ENCODE assay signal across 8 mouse cellular contexts in genomic region chr11:31637788-31638373, GRCm38 (mm10). TPM values are rescaled to one million over a fixed set of nuclear protein-coding genes. Genes with fewer than 3 reads are reported as not detected.
DNase-seq lines count a peak whose midpoint lies in the region; ATAC-seq lines count a peak whose summit lies in the region.

No protein-coding gene starts in this region.

- WGBS in limb, embryonic 13.5 days, result 30% methylated on average over 10 of the region's 10 CpGs
- WGBS in stomach, embryonic 14.5 days, result 27% methylated on average over 10 of the region's 10 CpGs

- ATAC-seq in limb, embryonic 13.5 days (ENCODE audit: low FRiP score, low read depth), result peak; percentile 49; the same call in 1 of the 2 replicates
- peak; percentile 74; the same call in 1 of the 2 replicates for ATAC-seq in stomach, embryonic 14.5 days (ENCODE audit: insufficient number of reproducible peaks, insufficient read depth, low FRiP score, low read depth)

- H3K4me2 ChIP-seq in limb, embryonic 13.5 days (replicated peaks), result no peak overlapping the region
- H3K4me2 ChIP-seq in stomach, embryonic 14.5 days (replicated peaks; ENCODE audit: low read depth, low read length), result no peak overlapping the region

- H3K27me3 ChIP-seq in limb, embryonic 13.5 days, result no peaks in the 10 kb centered on the region
- no peaks in the 10 kb centered on the region for H3K27me3 ChIP-seq in stomach, embryonic 14.5 days (ENCODE audit: control insufficient read depth, insufficient read depth, low read length)

- H3K9me3 ChIP-seq in limb, embryonic 13.5 days, result no peaks in the 10 kb centered on the region
- H3K9me3 ChIP-seq in stomach, embryonic 14.5 days (ENCODE audit: control insufficient read depth, low read depth, low read length), result no peaks in the 10 kb centered on the region

- peaks cover 8% of the 10 kb centered on the region; the same call in 1 of the 2 replicates for H3K4me1 ChIP-seq in limb, embryonic 13.5 days
- H3K4me1 ChIP-seq in stomach, embryonic 14.5 days (ENCODE audit: control insufficient read depth, insufficient read depth, low read length), result no peaks in the 10 kb centered on the region

- no peak overlapping the region for H3K9ac ChIP-seq in limb, embryonic 13.5 days
- H3K9ac ChIP-seq in stomach, embryonic 14.5 days (replicated peaks; ENCODE audit: low read depth, low read length), result no peak overlapping the region

- no peaks in the 10 kb centered on the region for H3K36me3 ChIP-seq in limb, embryonic 13.5 days
- no peaks in the 10 kb centered on the region for H3K36me3 ChIP-seq in stomach, embryonic 14.5 days (ENCODE audit: control insufficient read depth, insufficient read depth, low read length)

- H3K27ac ChIP-seq in limb, embryonic 13.5 days, result no peak overlapping the region
- H3K27ac ChIP-seq in stomach, embryonic 14.5 days (ENCODE audit: low read length), result no peak overlapping the region

- no peak overlapping the region for H3K4me3 ChIP-seq in limb, embryonic 13.5 days
- no peak overlapping the region for H3K4me3 ChIP-seq in stomach, embryonic 14.5 days (ENCODE audit: low read depth, low read length)

- DNase-seq in layer of hippocampus, adult 11-12 months (ENCODE audit: low spot score), result peak; percentile 76
- DNase-seq in layer of hippocampus, adult 9-10 months (ENCODE audit: low spot score), result no peak
- DNase-seq in embryo, embryonic 11.5 days (ENCODE audit: low read depth, low spot score), result peak; percentile 52
- DNase-seq in heart, adult 11 months, result peak; percentile 94
- peak; percentile 75 for DNase-seq in kidney, adult 18-20 months
- DNase-seq in natural killer cell, adult 2 months (ENCODE audit: low spot score in 2 of 2), result peak; percentile 6 to 19

RNA-seq across cellular contexts. Expression of gene Bod1, which starts 33.8 kb away (rescaled TPM):
- polyA plus RNA-seq in limb, embryonic 13.5 days (2015; fragmentation: Nextera tagmentation; extraction: Ambion mirVana), result 108 and 109 TPM in 2 replicates
- 92.3 and 100 TPM in 2 replicates for polyA plus RNA-seq in stomach, embryonic 14.5 days (2014; fragmentation: Nextera tagmentation; extraction: Ambion mirVana)
